Mouse (Mus musculus): ENCODE measurements around the gene Ptprj.

- TF ChIP-seq GATA1 (IDR thresholded peaks at IDR 0.05; ENCODE audit: borderline replicate concordance, low read length): no peak
- no peak for TF ChIP-seq FLI1 (IDR thresholded peaks at IDR 0.05; ENCODE audit: low read length)
Measured at GRCm38 (mm10) chr2:90528107-90528506, 52.3 kb downstream of the Ptprj start.
